Mouse (Mus musculus): ENCODE results near the gene Nodal.

GRCm38 (mm10) chr10:61379340-61380040 lies 38.3 kb upstream of the Nodal start:
- TF ChIP-seq CTCF (IDR thresholded peaks at IDR 0.05; ENCODE audit: low read depth, low read length) (no peak), EP300 (IDR thresholded peaks at IDR 0.05; ENCODE audit: insufficient read depth, low read depth, low read length) (no peak)

All from ES-Bruce4 (cell line).